ENCODE assay signal across 11 mouse cellular contexts in the genomic region with DNA sequence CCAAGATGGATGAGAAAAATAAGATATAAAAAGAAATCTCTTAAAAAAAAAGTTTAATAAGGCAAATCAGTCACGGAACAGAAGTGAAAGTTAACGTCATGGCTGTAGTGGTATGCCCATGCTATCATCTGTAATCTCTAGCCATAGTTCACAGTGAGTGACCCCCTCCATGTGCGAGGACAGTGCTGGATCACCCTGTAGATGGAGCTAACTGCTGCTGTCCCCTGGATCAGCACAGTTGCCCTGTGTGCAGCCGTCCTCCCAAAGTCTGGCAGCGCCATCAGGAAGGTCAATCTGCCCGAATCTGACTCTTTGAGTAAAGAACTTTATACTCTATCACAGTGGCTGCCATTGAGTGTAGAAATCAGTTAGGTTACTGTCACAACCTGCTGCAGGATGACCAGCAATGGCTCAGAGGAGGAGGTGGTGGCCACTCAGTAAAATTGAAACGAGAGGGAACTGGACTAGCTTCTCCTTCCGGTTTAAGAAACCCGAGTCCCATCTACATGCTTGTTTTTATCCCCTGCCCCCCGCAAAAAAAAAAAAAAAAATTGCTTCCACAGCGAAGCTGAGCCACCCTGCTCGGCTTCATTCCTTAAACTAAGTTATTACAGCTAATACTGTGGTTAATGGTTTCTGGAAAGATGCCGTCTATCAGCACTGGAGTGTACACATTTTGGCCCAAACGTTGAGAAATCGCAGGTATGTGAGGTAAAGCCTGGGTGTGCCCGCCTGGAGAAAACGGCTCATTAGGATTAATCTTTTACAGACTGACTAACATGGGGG.
A peak's percentile ranks its signal among the peaks of the same experiment; 100 is the strongest.
DNase-seq lines count a peak whose midpoint lies in the region; ATAC-seq and TF ChIP-seq lines count a peak whose summit lies in the region.
"Had no signal": no experiment of that assay in that cellular context is flagged by ENCODE, and none has a peak within 500 bp of the region (broad histone marks: within the 10 kb centered on the region; RNA-seq: fewer than 3 reads in every experiment).

No protein-coding gene starts in this region.

- no peaks in the 10 kb centered on the region for H3K36me3 ChIP-seq in heart, postnatal 0 days (replicated peaks; ENCODE audit: control insufficient read depth, insufficient read depth, low read length)
- no peaks in the 10 kb centered on the region for H3K36me3 ChIP-seq in limb, embryonic 13.5 days
- no peaks in the 10 kb centered on the region for H3K36me3 ChIP-seq in midbrain, embryonic 10.5 days

- DNase-seq in heart, postnatal 0 days (ENCODE audit: low spot score) = no peak
- DNase-seq in heart, adult 18-20 months = no peak
- DNase-seq in gonadal fat pad, adult 2 months (ENCODE audit: low read depth) = peak; percentile 45
- peak; percentile 14 for DNase-seq in retina, embryonic 14.5 days (ENCODE audit: low spot score)
- DNase-seq in spleen, postnatal 10 days (ENCODE audit: low spot score in 2 of 2) = no peak
- no peak for DNase-seq in midbrain, embryonic 10.5 days (ENCODE audit: low spot score)
- DNase-seq in heart, adult 11 months = no peak
- DNase-seq: thymus, postnatal 4 days had no signal

- no peak overlapping the region for H3K27ac ChIP-seq in heart, postnatal 0 days (ENCODE audit: low read depth)
- no peak overlapping the region for H3K27ac ChIP-seq in limb, embryonic 13.5 days
- H3K27ac ChIP-seq in midbrain, embryonic 10.5 days (replicated peaks) = no peak overlapping the region

- H3K4me3 ChIP-seq in heart, postnatal 0 days (ENCODE audit: low read depth, low read length) = 0 out of 2 replicates have a peak overlapping the region, but pooled peaks have one; percentile 3
- H3K4me3 ChIP-seq in limb, embryonic 13.5 days = peak overlapping the region; percentile 10; the same call in 1 of the 2 replicates
- H3K4me3 ChIP-seq in midbrain, embryonic 10.5 days = no peak overlapping the region
- H3K4me3 ChIP-seq: myocyte had no signal

- no peak overlapping the region for H3K9ac ChIP-seq in heart, postnatal 0 days (replicated peaks; ENCODE audit: low read depth, low read length)
- H3K9ac ChIP-seq in limb, embryonic 13.5 days = no peak overlapping the region

- no peaks in the 10 kb centered on the region for H3K4me1 ChIP-seq in heart, postnatal 0 days (ENCODE audit: control insufficient read depth, insufficient read depth)
- H3K4me1 ChIP-seq in limb, embryonic 13.5 days = peaks cover 15% of the 10 kb centered on the region
- H3K4me1 ChIP-seq in midbrain, embryonic 10.5 days = no peaks in the 10 kb centered on the region

- H3K9me3 ChIP-seq in heart, postnatal 0 days (replicated peaks; ENCODE audit: control insufficient read depth, low read length) = no peaks in the 10 kb centered on the region
- no peaks in the 10 kb centered on the region for H3K9me3 ChIP-seq in limb, embryonic 13.5 days
- H3K9me3 ChIP-seq in midbrain, embryonic 10.5 days (replicated peaks) = no peaks in the 10 kb centered on the region

- no peak for TF ChIP-seq CTCF in heart, postnatal 0 days (IDR thresholded peaks at IDR 0.05; ENCODE audit: low read depth)

- H3K27me3 ChIP-seq in heart, postnatal 0 days (ENCODE audit: control insufficient read depth, insufficient read depth, low read length) = no peaks in the 10 kb centered on the region
- no peaks in the 10 kb centered on the region for H3K27me3 ChIP-seq in limb, embryonic 13.5 days
- H3K27me3 ChIP-seq in midbrain, embryonic 10.5 days (ENCODE audit: low read depth, poor library complexity, severe bottlenecking) = no peaks in the 10 kb centered on the region

- TF ChIP-seq EP300 in heart, postnatal 0 days (IDR thresholded peaks at IDR 0.05; ENCODE audit: low read depth) = no peak

- WGBS in heart, postnatal 0 days = 69% methylated on average over 17 of the region's 17 CpGs
- WGBS in limb, embryonic 13.5 days = 43% methylated on average over 17 of the region's 17 CpGs
- 78% methylated on average over 17 of the region's 17 CpGs for WGBS in midbrain, embryonic 10.5 days

- H3K4me2 ChIP-seq in heart, postnatal 0 days (ENCODE audit: low read depth, low read length) = no peak overlapping the region
- H3K4me2 ChIP-seq in limb, embryonic 13.5 days (replicated peaks) = peak overlapping the region; percentile 47
- H3K4me2 ChIP-seq: heart, embryonic 11.5 days had no signal

- ATAC-seq in heart, postnatal 0 days (ENCODE audit: insufficient read depth, low read depth) = no peak
- ATAC-seq in limb, embryonic 13.5 days (ENCODE audit: low FRiP score, low read depth) = peak; percentile 40; the same call in 1 of the 2 replicates

Comparison
In these comparisons a context has a peak if more than half of its experiments do, and no peak if none do; other contexts are left out.
1. DNase-seq: peak in gonadal fat pad, adult 2 months (single experiment) and retina, embryonic 14.5 days (single experiment); none in heart, postnatal 0 days (single experiment), heart, adult 18-20 months (0 of 2), spleen, postnatal 10 days (0 of 2), midbrain, embryonic 10.5 days (single experiment) and heart, adult 11 months (single experiment).